Comparison of ENCODE assay signal across 11 mouse cellular contexts in genomic region chr2:20407101-20407500, GRCm38 (mm10).
DNase-seq lines count a peak whose midpoint lies in the region.
"Had no signal": no experiment of that assay in that cellular context is flagged by ENCODE, and none has a peak within 500 bp of the region (broad histone marks: within the 10 kb centered on the region; RNA-seq: fewer than 3 reads in every experiment).

No protein-coding gene starts in this region.

- intact Hi-C loops in left cerebral cortex, postnatal 4 days (cut with DNase I) = no loop called here
- intact Hi-C loops in heart, postnatal 14 days (cut with DNase I) = no loop called here

- peak; percentile 34 for DNase-seq in embryo, embryonic 10 days (ENCODE audit: low spot score)
- no peak for DNase-seq in embryo, embryonic 9.5 days (ENCODE audit: extremely low spot score)
- DNase-seq in left cerebral cortex, adult 9 months (ENCODE audit: low spot score in 2 of 2) = peak; percentile 37 to 64
- no peak for DNase-seq in left cerebral cortex, postnatal 4 days
- DNase-seq in frontal cortex, postnatal 14 days (ENCODE audit: low spot score in 2 of 2) = peak; percentile 37 to 45
- DNase-seq in right cerebral cortex, postnatal 36 days (ENCODE audit: low spot score in 2 of 2) = peak; percentile 43 to 73
- no peak for DNase-seq in heart, postnatal 14 days
- DNase-seq in cerebellum, postnatal 4 days (ENCODE audit: low spot score in 2 of 2) = no peak
- DNase-seq: cerebellum, adult 18-20 months; spleen, adult 18-20 months; thymus, postnatal 14 days had no signal

Comparison
In these comparisons a context has a peak if more than half of its experiments do, and no peak if none do; other contexts are left out.
1. DNase-seq: peak in embryo, embryonic 10 days (single experiment), left cerebral cortex, adult 9 months (2 of 2), frontal cortex, postnatal 14 days (2 of 2) and right cerebral cortex, postnatal 36 days (2 of 2); none in embryo, embryonic 9.5 days (single experiment), left cerebral cortex, postnatal 4 days (single experiment), heart, postnatal 14 days (0 of 2) and cerebellum, postnatal 4 days (0 of 2).